Mouse (Mus musculus) naive thymus-derived CD4-positive, alpha-beta T cell, adult 2 months (primary cell): ENCODE results near the gene Tmem30a.

Experiments used
- DNase-seq: peaks from one replicate; pipeline ENCODE4 v3.0.0-alpha.2; 2011; ENCODE audit warnings: low read depth

The Tmem30a gene

DNA sequence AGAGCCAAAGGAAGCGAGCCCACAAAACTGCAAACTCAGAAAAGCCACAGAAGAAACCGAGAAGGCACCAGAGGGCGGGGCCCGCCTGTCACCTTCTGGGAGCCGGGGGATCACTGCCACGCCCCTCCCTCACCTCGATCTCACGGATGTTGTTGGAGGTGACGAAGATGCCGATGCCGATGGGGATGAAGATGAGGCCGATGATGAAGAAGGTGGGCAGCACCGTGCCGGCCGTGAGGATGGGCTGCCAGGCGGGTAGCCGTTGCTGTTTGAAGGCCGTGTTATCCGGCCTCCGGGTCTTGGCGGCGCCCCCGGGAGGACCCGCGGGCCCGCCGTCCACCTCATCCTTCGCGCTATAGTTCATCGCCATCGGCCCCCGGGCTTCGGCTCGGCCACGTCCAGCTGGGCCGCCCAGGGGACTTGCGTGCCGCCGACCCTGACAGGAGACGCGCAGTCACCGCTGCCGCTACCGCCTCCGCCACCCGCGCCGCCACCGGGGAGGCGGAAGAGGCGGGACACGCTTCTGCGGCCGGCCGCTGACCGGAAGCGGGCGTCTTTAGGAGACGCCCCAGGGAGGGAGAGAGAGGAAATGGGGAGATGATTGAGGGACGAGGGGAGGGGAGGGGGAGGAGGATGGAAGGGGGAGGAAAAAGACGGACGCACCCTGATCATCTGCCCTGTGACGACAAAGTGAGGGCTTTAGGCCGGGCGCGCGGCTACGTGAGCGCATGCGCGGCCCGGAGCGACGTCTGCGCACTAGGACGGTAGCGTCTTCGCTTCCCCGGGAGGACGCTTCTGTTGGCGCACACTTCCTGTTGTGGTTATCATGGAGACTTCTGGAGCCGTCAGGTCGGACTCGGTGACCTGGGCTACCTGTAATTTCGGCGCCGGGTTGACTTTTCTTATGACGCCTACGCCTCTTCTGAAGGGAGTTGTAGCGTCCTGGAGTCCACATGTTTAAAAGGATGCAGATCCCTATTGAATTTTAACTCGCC is at the start of gene Tmem30a:
Tmem30a (minus strand) TSS at position 667 of the 995 bp plus-strand sequence.
- DNase-seq, result peak; percentile 97

DNA sequence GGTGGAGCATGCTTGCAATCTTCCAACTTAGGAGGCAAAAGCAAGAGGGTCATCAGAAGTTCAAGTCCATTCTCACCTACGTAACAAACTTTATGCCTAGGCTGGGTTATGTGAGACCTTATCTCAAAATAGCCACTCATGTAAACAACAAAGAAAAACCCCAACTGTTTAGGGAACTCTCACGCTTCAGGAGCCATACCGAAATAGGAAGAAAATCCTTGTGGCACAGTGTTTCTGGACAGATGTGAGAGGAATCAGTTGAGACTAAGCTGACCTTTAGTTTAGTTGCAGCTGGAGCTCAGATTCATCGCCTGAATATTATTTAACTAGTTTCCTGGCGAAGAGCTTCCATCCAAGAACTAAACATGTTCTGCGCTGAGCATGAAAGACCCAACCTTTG is 49.3 kb upstream of the Tmem30a start:
- DNase-seq, result no peak

DNA sequence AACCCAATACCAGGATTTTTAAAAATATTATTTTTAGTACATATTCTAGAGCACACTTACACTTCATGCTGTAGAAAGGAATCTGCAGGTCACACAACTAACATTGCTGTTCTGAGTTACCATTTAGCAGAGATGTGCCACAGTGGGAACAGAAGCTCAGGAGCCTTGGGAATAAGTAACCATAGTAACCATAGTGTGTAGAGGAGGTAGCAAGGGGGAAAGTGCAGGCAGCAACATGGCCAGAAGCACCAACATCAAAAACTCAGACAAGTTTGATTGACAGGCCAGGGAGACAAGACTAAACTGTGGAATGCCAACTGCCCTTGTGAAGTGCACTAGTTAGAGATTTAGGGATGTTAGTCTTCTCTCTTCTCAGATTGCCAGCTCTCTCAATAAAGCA is 48.7 kb upstream of the Tmem30a start:
- no peak for DNase-seq

DNA sequence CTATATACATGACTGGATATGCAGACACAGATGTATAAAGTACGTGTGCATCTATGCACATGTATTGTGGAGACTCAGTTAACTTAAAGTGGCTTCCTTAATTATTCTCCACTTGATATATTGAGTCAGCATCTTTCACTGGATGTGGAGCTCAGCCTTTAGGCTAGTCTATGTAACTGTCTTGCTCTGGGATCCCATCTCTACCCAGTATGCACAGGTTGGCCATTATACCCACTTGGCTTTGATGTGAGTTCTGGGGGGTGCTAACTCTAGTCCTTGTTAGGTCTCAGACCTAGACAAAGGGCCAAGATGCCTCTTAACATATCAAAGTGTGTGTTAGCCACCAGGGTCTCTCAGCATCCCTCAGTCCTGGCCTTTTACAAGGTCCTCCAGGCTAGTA is 38.0 kb upstream of the Tmem30a start:
- DNase-seq, result no peak

DNA sequence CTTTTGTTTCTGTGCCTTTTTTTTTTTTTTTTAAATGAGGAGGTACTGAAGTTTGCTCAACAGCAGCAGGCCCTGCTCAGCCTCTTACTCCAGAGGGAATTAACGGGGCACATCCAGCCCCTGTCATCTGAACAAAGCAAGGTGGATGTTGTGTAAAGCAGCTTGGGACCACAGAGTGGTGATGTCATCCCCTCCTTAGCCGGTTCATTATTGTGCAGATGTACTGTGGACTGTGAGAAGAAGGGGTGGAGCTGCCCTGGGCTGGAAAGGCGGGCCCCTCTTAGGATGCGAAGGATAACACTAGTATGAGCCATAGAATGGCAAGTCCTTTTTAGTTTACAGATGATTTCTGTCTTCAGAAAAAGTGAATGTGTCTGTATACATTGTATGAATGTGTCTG is 37.6 kb upstream of the Tmem30a start:
- no peak for DNase-seq

DNA sequence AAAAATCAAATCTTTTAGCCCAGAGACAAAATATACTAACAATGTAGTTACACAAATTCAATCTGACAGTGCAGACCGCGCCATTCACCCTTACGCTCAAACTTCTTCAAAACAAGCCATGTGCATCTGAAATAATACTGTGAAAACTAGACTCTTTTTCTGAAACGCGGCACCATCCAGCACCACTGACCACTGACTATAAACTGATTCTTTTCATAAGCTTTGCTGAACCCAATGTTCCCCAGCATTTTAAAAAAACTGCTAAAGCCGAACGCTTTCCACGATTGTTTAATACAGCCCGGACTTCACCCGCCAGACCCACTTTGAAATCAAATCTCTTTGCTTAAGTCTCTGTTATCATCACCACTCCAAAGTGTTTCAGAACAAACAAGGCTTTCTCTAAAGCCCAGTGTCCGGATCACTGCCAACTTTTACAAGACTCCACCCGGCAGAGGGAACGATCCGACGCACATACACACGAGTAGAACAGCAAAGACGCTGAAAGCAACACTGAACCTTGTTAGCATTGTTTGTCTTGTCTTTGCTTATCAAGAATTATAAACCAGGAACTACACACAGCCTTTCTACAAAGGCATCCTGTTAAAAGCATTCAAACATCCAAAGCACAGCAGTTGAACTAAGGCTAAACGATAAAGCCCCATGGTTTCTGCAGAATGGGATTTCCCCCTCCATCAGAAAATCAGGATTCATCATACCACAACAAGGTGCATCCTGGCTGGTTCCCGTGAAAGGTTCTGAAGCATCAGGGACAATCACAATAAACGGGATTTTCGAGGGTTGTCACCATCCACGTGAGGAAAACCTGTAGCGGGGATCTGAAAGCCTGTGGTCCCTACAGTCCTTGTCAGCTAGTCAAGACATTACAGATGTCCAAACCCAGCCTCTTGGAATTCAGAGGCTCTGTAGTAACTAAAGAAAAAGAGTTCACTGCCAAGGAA is 36.8 kb upstream of the Tmem30a start:
- DNase-seq, result no peak

DNA sequence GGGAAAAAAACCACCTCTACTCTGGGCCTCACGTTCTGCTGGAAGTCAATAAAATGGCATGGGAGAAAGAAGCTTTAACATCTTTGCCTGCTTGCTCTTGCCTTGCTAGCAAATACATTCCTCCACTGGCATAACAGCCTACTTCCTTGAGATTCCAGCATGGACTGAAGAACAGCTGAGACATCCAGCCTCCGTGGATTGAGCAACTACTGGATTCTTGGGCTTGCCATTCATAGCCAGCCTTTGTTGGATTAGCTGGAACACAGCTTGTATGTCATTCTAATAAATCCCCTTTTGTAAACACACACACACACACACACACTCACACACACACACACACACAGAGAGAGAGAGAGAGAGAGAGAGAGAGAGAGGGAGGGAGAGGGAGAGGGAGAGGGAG is 33.8 kb upstream of the Tmem30a start:
- DNase-seq, result no peak

DNA sequence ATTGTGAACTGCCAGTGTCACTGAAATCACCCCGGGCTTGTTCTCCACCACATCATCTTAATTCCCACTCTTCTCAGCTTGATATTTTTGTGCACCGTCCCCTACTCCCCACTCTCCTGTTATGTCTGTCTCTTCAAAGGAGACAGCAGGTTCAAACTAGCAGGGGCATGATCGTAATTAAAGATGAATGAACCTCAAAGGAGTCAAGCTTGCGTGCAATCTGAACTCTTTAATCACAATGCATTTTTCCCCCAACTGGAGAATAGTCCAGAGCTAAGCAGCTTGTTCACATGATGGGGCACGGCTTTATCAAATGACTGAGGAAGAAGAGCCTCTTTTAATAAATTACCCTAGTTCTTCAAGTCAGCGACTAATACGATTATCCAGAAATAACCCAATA is 32.2 kb upstream of the Tmem30a start:
- DNase-seq, result no peak

DNA sequence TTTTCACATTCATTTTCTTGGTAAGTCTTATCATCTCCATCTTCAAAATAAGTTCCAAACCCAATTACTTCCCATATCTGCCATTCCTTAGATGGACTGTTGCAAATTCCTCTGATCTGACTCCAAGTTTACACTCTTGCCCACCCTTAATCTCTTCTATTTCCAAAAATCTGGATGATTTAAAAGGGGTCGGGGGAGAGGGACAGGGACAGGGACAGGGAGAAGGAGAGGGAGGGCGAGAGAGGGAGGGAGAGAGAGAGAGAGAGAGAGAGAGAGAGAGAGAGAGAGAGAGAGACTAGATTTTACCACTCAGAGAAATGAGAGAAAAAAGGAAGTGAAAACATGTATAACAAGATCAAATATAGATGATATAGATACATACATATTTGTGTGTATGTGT is 30.5 kb upstream of the Tmem30a start:
- DNase-seq, result no peak

DNA sequence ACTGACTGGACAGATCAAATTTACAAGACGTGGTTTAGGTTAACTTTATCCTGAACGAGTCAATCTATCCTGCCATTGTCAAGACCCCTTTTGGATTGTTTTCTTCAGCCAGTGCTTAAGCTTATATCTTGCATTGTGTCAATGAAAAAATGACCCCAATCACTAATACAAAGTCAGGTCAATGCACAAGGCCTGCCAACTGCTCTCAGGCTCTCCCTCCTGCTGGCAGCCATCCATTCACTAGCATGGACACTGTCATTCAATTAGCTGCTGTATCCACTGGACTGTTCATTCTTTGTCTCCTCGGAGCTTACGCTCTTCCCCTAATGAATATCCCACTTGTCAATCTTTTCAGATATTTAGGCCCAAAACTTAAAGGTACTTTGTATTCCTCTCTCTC is 30.1 kb upstream of the Tmem30a start:
- no peak for DNase-seq

DNA sequence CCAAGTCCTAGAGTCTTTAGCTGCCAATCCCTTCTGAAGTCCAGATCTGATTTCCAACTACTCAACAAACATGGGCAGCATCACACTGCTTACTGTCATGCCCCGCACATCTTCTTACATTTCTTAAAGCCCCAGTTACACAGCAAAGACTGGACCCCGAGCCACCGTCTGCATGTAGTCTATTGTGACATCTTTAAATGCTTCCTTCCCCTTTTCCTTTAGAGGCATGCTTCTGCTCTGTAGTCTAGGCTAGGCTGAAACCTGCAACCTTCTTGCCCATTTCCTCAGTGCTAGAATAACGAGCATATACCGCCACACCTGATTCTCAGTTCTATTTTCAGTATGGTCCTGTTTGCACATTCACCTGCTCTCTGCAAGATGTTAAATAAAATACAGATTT is 23.2 kb upstream of the Tmem30a start:
- no peak for DNase-seq

DNA sequence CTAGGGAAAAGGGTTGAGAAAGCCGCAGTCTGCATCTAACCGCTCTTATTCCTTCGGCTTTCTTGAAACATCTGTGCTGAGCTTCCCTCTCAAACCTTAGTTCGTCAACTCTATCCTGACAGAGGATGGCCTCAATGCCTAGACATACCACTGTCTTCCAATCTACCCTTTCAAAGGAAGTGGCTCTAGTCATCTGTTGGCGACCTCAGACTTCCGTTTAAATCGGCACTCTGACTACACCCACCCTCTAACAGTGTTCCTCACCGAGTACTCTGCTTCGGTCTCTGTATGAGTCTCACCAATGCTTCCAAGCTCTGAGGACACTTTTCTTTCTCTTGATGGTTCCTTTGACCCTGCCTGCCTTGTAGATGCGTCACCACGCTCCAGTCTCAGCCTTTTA is 22.7 kb upstream of the Tmem30a start:
- peak; percentile 56 for DNase-seq

DNA sequence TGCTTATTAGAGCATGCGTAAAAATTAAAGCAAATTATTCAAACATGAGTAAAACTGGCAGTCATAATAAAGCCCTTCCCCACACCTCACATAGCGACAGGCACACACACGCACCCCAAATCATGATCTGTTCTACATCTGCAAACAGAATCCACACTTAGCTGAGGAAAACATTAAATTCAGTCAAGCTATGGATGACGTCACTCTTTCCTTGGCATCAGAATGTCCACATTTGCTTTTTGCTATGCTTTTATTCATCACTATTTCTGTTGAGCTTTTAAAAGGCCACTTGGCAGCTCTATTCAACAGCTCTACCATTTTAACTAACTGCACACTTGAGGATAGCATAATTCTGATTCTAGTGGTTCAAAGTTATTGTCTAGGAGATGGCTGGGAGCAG is 21.3 kb upstream of the Tmem30a start:
- DNase-seq, result no peak

DNA sequence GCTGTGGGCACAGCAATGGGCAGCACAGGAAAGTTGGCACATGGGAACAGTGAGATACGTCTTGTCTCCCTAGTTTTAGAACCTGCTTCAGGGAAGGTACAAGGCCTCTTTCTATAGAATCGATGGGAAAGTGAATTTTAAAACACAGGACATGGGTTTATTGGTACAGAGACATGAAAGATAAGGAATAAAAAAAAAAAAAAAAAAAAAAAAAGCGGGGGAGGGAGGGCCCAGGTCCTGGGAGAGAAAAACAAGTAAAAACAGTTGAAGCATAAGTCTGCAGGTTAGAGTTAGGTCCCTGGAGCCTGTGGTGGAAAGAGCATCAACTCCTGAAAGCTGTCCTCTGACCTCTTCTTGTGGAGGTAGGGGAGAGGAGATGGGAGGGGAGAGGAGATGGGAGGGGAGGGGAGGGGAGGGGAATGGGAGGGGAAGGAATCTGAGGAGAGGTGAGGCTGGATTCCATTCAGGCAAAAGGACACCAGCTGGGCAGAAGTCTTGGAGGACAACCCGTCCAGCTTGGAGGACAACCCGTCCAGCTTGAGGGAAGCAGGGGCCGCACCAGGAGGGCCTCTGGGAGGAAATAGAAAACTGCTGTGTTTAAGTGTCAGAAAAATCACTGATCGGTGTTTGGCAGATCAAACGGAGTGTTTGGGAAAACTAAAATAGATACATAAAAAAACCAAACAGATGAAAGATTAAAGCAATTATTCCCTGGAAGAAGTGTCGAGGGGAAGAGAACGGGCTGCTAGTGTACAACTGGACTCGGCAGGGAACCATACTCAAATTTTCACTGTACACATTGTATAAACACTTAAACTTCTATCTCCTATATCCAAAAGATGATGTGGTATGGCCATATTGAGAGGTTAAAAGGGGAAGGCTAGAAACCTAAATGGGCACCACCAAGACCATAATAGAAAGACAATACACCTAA is 17.9 kb upstream of the Tmem30a start:
- no peak for DNase-seq

DNA sequence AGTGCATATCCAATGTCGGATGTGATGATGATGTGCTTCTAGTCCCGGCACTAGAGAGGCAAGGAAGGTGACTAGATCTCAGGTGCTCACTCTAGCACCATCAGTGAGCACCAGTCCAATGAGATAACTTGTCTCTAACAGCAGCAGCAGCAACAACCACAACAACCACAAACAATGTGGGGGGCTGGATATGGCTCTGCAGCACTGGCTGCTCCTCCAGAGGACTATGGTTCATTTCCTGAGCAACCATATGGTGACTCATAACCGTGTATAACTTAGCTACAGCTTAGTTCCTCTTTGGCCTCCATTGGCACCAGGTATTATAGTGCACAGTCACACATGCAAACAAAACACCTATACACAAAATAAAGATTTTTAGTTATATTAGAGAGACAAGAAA is 17.2 kb upstream of the Tmem30a start:
- peak; percentile 15 for DNase-seq

DNA sequence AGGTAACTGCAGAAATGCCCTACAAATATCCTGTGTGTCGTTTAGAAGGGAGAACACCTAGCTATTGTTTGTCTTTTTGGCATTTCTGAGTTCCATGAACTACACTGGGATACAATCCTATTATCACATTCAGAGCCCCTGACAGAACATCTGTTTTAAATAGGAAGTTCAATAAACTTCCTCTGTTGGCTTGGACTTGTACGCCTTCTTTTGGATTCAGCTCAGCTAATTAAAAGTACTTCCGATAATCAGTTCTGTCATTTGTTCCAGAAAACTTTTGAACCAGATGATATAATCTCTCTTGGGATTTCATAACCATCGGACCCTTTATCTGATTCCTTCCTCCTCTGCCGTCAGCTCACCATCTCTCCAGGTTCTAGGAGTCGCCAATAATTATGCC is 16.1 kb upstream of the Tmem30a start:
- DNase-seq, result no peak

DNA sequence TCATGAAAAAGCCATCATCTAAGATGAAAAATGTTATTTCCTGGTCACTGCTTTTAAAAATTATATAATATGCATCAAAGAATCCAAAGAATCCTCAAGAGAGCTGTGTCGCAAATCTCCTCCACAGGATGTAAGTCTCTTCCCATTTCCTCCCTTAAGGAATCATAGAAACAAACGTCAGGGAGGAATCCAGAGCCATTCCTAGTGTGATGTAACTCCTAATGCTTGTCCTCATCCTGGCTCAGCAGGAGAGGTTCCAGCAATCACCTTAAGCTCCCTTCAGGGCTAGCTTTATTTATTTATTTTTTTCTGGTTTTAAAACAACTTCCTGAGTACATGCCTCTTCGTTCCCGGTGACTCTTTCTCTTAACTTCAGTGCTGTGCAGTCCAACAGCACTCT is 13.9 kb upstream of the Tmem30a start:
- no peak for DNase-seq

DNA sequence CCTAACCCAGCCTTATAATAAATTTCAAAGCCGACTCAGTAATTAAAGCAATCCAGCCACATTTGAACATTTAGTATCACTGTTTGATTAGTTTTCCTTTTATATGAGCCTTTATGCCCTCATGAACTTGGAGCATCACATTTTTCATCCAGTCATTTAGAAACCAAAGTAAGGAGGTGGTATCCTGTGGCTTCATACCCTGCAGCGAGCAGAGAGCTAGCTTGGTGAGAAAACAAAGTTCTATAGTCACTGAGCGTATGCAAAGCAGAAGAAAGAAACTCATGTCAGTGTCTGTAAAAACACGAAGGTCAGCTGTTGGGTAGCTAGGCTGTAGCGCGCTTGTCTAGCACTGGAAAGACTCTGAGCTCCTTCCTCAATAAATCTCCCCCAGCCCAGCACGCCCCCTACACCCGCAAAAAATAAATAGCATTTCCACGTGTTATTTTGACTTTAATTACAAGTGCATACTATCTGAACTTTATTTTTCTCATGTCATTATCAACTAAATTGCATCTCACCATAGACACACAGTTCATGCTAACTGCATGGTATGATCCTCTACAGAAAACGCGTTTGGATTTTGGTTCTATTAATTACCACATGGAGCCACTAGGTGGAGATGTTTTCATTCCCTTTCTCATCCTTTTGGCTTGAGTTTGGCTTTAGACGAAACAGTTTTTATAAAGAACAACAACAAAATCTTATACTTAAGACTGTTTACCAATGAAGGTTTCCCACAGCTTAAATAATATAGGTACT is 13.2 kb upstream of the Tmem30a start:
- peak; percentile 80 for DNase-seq

DNA sequence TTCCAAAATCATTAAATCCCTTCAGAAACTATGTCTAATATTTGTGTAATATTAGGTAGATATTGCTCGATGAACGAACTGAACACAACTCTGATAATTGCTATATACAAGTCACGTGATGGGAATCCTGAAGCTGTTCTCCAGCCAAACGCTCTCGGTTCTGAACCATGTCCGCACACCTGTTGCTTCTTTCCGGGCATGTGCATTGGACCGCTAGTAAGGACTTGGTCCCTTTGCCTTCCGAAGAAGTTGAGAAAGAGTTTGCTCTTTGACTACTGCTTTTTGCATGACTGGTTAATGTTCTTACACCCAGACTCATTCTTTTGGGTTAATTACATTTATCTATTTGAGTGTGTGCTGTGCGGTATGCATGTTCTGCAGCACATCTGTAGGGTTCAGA is 12.1 kb upstream of the Tmem30a start:
- DNase-seq, result no peak

DNA sequence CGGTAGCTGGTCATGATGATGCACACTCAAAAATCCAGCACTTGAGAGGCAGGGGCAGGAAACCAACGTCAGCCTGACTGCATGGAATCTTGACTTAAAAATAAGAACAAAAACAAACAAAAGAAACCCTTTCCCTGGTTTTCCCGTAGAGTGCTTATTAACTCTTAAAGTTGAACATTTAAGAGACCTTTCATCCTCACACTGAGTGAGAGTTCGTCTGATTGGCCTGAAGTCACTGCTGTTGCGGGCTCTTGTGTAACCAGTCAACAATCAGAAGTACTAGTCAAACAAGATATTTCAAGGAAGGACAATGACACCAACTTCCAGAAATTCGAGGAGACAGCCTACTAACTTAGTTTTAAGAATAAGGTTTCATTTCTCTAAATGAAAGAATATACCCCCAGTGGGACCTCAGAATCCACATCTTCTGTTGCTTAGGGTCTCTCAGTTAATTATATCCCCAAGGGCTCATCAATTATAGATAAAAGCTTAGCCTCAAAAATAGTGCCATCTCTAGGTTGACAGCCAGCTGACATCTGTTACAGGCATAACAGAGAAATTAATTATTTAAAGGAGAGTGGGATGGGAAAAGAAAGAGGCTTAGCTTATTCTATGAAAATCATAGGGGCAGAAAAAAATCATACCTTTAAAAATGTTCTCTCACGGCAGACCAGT is 3.3 kb upstream of the Tmem30a start:
- no peak for DNase-seq
